Mouse (Mus musculus): Measurements from ENCODE around the gene Vmn1r67. TPM values are rescaled to one million over a fixed set of nuclear protein-coding genes. Genes with fewer than 3 reads are reported as not detected.

Vmn1r67 gene
- not detected for polyA plus RNA-seq (2014; fragmentation: Illumina TruSeq; extraction: RNeasy Lipid Tissue Mini Kit (QIAGEN cat#74804); ENCODE audit: low read depth, low replicate concordance)

GRCm38 (mm10) chr7:10443031-10443430 lies at the start of gene Vmn1r67:
Gene Vmn1r67, plus strand, starts transcription at chr7:10443331.

GRCm38 (mm10) chr7:10494786-10495521 lies 51.8 kb downstream of the Vmn1r67 start, which contains the start of gene Zik1:
Gene Zik1, minus strand, starts transcription at chr7:10495394.

Other genes with a start within 250 kb of the Vmn1r67 start
- gene Vmn1r66, start 165.3 kb upstream of the Vmn1r67 start, polyA plus RNA-seq (2014; fragmentation: Illumina TruSeq; extraction: RNeasy Lipid Tissue Mini Kit (QIAGEN cat#74804); ENCODE audit: low read depth, low replicate concordance): not detected
- gene Zik1, start 52.1 kb downstream of the Vmn1r67 start, polyA plus RNA-seq (2014; fragmentation: Illumina TruSeq; extraction: RNeasy Lipid Tissue Mini Kit (QIAGEN cat#74804); ENCODE audit: low read depth, low replicate concordance): 1.0 TPM
- not detected for gene Vmn1r68, start 115.2 kb downstream of the Vmn1r67 start, polyA plus RNA-seq (2014; fragmentation: Illumina TruSeq; extraction: RNeasy Lipid Tissue Mini Kit (QIAGEN cat#74804); ENCODE audit: low read depth, low replicate concordance)
- not detected for gene Vmn1r69, start 170.3 kb downstream of the Vmn1r67 start, polyA plus RNA-seq (2014; fragmentation: Illumina TruSeq; extraction: RNeasy Lipid Tissue Mini Kit (QIAGEN cat#74804); ENCODE audit: low read depth, low replicate concordance)
- not detected for gene Vmn1r70, start 188.2 kb downstream of the Vmn1r67 start, polyA plus RNA-seq (2014; fragmentation: Illumina TruSeq; extraction: RNeasy Lipid Tissue Mini Kit (QIAGEN cat#74804); ENCODE audit: low read depth, low replicate concordance)
- gene Nlrp4b, start 244.5 kb downstream of the Vmn1r67 start, polyA plus RNA-seq (2014; fragmentation: Illumina TruSeq; extraction: RNeasy Lipid Tissue Mini Kit (QIAGEN cat#74804); ENCODE audit: low read depth, low replicate concordance): not detected

Measured in heart, adult 10 weeks (tissue).